Mouse (Mus musculus) embryonic facial prominence, embryonic 12.5 days (tissue): ENCODE data around the gene Prss12. TPM values are rescaled to one million over a fixed set of nuclear protein-coding genes. Genes with fewer than 3 reads are reported as not detected.

ENCODE experiments used
- ATAC-seq: fragments of 200-750 bp; cut with Nextera tagmentation; 2 replicates; pipeline ENCODE4 v1.8.0; 2017; ENCODE audit not compliant: insufficient number of reproducible peaks, insufficient read depth, low FRiP score, low TSS enrichment
- H3K27ac ChIP-seq: fragments of 300-500 bp; sonication (generic); 2 replicates; pipeline ENCODE4 v1.5.1; 2016; ENCODE audit warnings: mild to moderate bottlenecking
- H3K27me3 ChIP-seq: fragments of 300-500 bp; sonication (generic); 2 replicates; pipeline ENCODE4 v1.6.1; 2016; ENCODE audit warnings: mild to moderate bottlenecking, moderate library complexity
- H3K36me3 ChIP-seq: fragments of 300-500 bp; sonication (generic); 2 replicates; pipeline ENCODE4 v1.6.1; 2016; ENCODE audit warnings: mild to moderate bottlenecking
- H3K4me1 ChIP-seq: fragments of 300-500 bp; sonication (generic); 2 replicates; pipeline ENCODE4 v1.6.1; 2016
- H3K4me2 ChIP-seq: fragments of 300-500 bp; sonication (generic); replicated peaks from 2 replicates; pipeline ENCODE4 v1.6.1; 2016; ENCODE audit warnings: mild to moderate bottlenecking, moderate library complexity
- H3K4me3 ChIP-seq: fragments of 300-500 bp; sonication (generic); 2 replicates; pipeline ENCODE4 v1.5.1; 2016; ENCODE audit warnings: mild to moderate bottlenecking
- H3K9ac ChIP-seq: fragments of 300-500 bp; sonication (generic); 2 replicates; pipeline ENCODE4 v1.6.1; 2016; ENCODE audit warnings: mild to moderate bottlenecking, moderate library complexity
- H3K9me3 ChIP-seq: fragments of 300-500 bp; sonication (generic); 2 replicates; pipeline ENCODE4 v1.6.1; 2016; ENCODE audit warnings: mild to moderate bottlenecking, moderate library complexity
- WGBS: fragments of 180-500 bp; shearing (Covaris S2); methylation state at CpG from one replicate; pipeline ENCODE4 v1.1.7; 2016; 5-methylcytosine and 5-hydroxymethylcytosine counted together
- polyA plus RNA-seq: library from polyadenylated mRNA; unstranded; fragments of >200 nt; fragmentation: Nextera tagmentation; extraction: Ambion mirVana; gene quantifications from 2 replicates; pipeline ENCODE4 v1.2.1, GENCODE M21; 2016

Gene Prss12
- polyA plus RNA-seq, 1 experiment from 2014 or later = 27.4 TPM

DNA sequence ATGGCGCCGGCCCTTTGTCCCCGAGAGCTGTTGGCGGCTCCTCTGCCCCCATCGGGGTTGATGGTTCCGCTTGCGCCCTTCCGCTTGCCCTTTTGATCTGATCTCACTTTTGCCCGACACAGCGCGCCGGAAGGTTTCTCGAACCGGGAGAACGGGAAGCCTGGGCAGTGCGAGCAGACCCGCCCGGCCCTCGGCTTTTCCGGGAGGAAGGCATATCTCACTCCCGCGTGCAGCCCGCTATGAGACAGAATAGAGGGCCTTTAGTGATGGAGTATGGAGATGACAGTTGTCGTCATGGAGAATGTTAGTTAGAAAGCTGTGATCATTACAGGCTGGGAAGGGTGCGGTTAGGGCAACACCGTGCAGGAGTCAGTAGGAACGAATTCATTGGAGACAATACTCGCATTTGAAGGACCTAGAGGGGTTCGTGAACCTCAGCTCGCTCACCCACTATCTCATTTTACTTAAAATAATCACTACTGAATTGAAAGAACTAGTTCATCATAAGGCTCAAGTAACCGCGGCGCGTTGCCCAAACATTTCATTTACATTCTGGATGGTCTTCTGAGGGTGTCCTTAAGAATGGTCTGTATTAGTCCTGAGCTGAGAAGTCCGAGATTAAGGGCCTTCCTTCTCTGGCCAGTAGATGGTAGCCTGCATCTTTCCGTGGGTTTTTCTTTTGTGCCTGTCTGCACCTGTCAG, 62.1 kb downstream of the Prss12 start:
- 1% methylated on average over 36 of the region's 36 CpGs for WGBS
- Histone ChIP-seq H3K36me3 (peaks cover 7% of the 10 kb centered on the region; the same call in 1 of the 2 replicates), H3K4me2 (peak overlapping the region; percentile 62), H3K4me1 (peaks cover 11% of the 10 kb centered on the region), H3K9me3 (no peaks in the 10 kb centered on the region), H3K27ac (peak overlapping the region; percentile 99), H3K27me3 (no peaks in the 10 kb centered on the region), H3K9ac (peak overlapping the region; percentile 81), H3K4me3 (peak overlapping the region; percentile 77)
- ATAC-seq = peak; percentile 65

DNA sequence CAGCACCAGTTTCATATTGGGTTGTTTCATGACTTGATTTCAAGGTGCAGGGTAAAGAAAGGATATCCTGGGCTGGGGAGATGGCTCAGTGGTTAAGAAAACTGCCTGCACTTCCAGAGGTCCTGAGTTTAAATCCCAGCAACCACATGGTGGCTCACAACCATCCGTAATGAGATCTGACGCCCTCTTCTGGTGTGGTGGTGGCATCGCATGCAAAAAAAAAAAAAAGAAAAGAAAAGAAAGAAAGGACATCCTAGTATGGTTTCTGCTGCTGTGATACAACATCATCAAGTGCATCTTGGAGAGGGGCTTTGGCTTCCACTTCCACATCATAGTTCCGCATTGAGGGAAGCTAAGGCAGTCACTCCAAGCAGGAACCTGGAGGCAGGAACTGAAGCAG, 65.1 kb downstream of the Prss12 start:
- Histone ChIP-seq H3K9me3 (no peaks in the 10 kb centered on the region), H3K4me3 (no peak overlapping the region), H3K27me3 (no peaks in the 10 kb centered on the region), H3K27ac (no peak overlapping the region), H3K4me2 (no peak overlapping the region), H3K4me1 (peaks cover 10% of the 10 kb centered on the region), H3K9ac (no peak overlapping the region), H3K36me3 (no peaks in the 10 kb centered on the region)
- ATAC-seq = no peak
- 74% methylated on average over 4 of the region's 4 CpGs for WGBS

DNA sequence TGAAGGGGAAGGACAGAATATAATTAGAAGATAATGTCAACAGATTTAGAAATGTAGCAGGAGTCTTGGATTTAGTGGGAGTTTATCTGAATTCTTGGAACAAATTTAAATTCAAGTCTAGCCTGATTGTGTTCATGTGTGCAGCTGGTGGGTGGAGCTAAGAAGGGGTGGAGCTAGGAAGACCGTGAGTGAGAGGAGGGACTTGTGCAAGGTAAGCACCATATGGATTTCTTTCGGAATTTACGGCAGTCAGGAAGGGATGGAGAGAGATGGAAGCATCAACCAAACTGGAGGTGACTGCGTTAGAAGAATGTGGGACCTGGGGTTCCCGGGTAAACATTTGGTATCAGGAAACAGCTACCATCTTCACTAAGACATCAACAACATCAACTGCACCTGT, 68.2 kb downstream of the Prss12 start:
- H3K36me3 ChIP-seq = no peaks in the 10 kb centered on the region
- H3K27ac ChIP-seq = no peak overlapping the region
- no peak overlapping the region for H3K4me2 ChIP-seq
- WGBS = 46% methylated on average over 5 of the region's 5 CpGs
- no peak overlapping the region for H3K9ac ChIP-seq
- no peak overlapping the region for H3K4me3 ChIP-seq
- no peaks in the 10 kb centered on the region for H3K27me3 ChIP-seq
- no peaks in the 10 kb centered on the region for H3K9me3 ChIP-seq
- no peak for ATAC-seq
- peaks cover 2% of the 10 kb centered on the region; the same call in 1 of the 2 replicates for H3K4me1 ChIP-seq

DNA sequence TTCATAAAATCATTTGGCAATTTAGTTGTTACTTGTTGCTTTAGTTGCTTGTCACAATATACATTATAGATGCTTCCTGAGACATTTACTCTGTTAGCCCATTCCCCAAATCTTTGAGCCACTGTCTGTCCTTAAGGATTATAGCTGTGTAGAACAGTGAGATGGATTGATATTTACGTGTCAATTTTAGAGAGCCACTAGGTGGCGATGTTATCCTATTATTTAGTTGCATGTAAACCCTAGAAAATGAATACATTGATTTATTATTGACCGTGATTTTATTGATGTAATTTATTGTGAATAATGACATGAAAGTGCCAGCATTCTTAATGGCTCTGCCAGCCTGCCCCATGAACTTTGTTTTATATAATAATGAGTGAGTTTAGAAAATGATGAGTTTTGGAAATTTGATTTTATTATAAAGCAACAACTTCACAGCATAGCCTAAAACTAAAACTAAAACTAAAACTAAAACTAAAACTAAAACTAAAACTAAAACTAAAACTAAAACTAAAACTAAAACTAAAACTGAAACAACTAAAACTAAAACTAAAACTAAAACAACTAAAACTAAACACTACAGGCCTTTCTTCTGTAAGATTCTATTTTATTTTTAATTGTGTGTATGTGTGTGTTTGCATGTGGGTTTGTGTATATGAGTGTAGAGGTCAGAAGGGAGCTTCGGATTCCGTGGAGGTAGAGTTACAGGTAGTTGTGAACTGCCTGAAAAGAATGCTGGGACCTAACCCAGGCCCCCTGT, 69.1 kb downstream of the Prss12 start:
- 18% methylated on average over 5 of the region's 5 CpGs for WGBS
- Histone ChIP-seq H3K27ac (no peak overlapping the region), H3K9me3 (no peaks in the 10 kb centered on the region), H3K4me3 (no peak overlapping the region), H3K36me3 (no peaks in the 10 kb centered on the region), H3K9ac (no peak overlapping the region), H3K4me2 (no peak overlapping the region), H3K4me1 (no peaks in the 10 kb centered on the region), H3K27me3 (no peaks in the 10 kb centered on the region)
- no peak for ATAC-seq

DNA sequence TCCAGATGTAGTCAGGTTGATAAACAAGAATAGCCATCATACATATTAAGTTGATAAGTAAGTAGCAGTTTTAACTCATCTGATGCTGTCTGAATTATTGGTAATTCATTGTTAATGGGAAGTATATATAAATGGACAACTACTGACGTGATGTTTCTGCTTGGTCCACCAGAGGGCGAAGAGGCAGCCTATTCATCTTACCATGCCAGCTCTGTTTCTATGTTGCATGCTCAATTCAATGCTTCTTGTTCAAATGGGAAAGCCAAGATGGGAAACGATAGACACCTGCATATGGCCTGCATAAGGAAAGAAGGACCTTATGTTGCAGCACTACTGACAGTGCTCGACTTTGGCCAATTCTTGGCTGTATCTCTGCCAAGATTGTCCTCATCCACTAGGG, 70.1 kb downstream of the Prss12 start:
- ATAC-seq = no peak
- Histone ChIP-seq H3K27ac (no peak overlapping the region), H3K27me3 (no peaks in the 10 kb centered on the region), H3K36me3 (no peaks in the 10 kb centered on the region), H3K4me1 (no peaks in the 10 kb centered on the region), H3K9ac (no peak overlapping the region), H3K9me3 (no peaks in the 10 kb centered on the region), H3K4me2 (no peak overlapping the region), H3K4me3 (no peak overlapping the region)
- WGBS = 30% methylated on average over 4 of the region's 4 CpGs

DNA sequence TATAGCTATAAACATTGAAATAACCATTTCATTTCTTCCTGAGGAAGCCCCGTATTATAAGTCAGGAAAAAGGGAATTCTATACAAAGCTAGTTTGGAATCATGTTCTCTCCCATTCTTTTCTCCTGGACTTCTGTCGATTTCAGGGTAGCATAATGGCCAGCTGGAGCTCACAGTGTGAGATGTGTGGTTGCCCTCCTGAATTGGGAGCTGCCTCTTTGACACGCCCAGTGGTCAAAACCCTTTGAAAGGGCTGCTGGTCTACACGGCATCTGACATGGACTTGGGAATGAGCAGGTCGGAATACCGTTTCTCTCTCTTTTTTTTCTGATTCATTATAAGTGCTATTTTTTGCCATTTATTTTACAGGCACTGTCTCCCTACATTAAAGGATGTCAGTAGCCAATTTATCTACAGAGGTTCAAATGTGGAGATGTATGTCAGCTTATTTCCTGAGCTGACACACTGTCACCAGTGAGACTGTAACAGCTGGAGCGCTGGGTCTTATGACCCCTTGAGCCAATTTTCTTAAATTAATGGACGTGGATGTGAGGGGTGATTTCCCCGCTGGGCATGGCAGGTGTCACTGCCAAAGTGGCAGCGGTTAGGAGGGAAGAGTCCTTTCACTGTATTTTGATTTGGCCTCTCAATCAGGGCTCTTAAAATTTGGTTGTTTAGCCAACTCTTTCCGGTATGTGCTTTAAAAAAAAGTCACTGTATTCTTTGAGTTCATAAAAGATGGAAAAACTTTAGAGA, 79.8 kb downstream of the Prss12 start:
- no peak for ATAC-seq
- 72% methylated on average over 11 of the region's 11 CpGs for WGBS

DNA sequence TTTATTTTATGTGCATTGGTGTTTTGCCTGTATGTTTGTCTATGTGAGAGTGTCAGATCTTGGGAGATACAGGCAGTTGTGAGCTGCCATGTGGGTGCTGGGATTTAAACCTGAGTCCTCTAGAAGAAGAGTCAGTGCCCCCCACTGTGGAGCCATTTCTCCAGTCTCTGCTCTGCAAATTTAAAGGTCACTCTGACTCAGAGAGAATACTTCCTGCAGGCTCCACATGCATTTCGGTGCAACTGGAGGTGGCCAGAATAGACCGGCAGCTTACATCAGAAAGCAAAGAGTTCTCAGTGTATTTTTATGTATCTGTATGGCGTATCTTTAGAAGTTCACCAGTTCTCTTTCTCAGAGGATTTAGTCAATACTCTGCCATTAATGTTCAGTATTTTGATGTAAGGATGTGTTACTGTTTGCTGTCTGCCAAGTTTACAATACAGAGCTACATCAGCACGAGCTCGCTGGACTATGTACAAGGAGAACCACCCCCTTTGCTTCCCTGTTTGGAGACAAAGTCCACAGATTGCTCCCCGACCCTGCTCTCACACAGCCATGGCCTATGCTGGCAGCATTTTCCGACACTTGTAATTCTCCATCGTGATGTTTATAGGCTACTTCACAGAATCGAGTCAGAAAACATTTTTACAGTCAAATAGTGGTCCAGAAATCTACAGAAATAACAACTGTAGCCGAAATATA, 81.2 kb downstream of the Prss12 start:
- ATAC-seq = no peak
- no peaks in the 10 kb centered on the region for H3K9me3 ChIP-seq
- no peaks in the 10 kb centered on the region for H3K4me1 ChIP-seq
- no peak overlapping the region for H3K4me3 ChIP-seq
- H3K27ac ChIP-seq = no peak overlapping the region
- no peaks in the 10 kb centered on the region for H3K36me3 ChIP-seq
- H3K4me2 ChIP-seq = no peak overlapping the region
- no peaks in the 10 kb centered on the region for H3K27me3 ChIP-seq
- no peak overlapping the region for H3K9ac ChIP-seq
- 83% methylated on average over 10 of the region's 10 CpGs for WGBS

More for the DNA sequence above, 79.8 kb downstream of the Prss12 start:
- Histone ChIP-seq H3K9ac (no peak overlapping the region), H3K4me1 (no peaks in the 10 kb centered on the region), H3K36me3 (no peaks in the 10 kb centered on the region), H3K4me3 (no peak overlapping the region), H3K9me3 (no peaks in the 10 kb centered on the region), H3K4me2 (no peak overlapping the region), H3K27me3 (no peaks in the 10 kb centered on the region), H3K27ac (no peak overlapping the region)

DNA sequence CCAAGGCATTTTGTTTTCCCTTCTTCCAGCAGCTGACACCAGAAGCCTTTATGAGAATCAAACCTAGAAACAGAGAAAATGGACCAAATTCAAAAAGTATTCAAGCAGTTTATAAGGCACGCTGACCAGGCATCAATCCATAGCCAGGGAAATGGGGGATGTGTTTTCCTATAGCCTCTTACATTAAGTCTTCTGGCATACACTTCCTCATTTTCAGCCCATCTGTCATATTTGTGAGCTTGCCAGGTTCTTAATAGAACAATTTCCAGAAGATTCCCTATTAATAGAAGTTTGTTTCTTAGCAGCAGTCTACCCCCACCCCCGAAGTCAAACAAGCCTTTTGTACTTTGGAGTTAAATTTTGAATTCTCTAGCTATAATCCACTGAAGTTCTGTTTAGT, 84.4 kb downstream of the Prss12 start:
- no peaks in the 10 kb centered on the region for H3K27me3 ChIP-seq
- H3K4me3 ChIP-seq = no peak overlapping the region
- H3K4me2 ChIP-seq = no peak overlapping the region
- H3K4me1 ChIP-seq = no peaks in the 10 kb centered on the region
- H3K36me3 ChIP-seq = no peaks in the 10 kb centered on the region
- H3K9ac ChIP-seq = no peak overlapping the region
- ATAC-seq = no peak
- 79% methylated on average over 2 of the region's 2 CpGs for WGBS
- no peaks in the 10 kb centered on the region for H3K9me3 ChIP-seq
- no peak overlapping the region for H3K27ac ChIP-seq

DNA sequence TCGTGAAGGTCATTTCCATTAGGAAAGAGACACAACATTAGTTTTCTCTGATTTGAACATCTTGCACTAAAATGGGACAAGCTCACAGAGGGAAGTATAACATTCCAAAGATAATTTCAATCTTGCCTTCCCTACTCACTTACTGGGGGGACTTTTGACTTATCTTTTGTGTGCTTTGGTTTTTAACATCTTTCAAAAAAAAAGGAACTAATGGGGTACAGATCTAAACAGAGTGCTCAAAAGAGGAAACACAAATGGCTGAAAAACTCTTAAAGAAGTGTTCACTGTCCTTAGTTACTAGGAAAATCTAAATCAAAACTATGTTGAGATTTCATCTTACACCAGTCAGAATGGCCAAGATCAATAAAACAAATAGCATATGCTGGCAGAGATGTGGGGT, 90.6 kb downstream of the Prss12 start:
- WGBS = 92% methylated on average over 1 of the region's 1 CpGs
- H3K4me2 ChIP-seq = no peak overlapping the region

DNA sequence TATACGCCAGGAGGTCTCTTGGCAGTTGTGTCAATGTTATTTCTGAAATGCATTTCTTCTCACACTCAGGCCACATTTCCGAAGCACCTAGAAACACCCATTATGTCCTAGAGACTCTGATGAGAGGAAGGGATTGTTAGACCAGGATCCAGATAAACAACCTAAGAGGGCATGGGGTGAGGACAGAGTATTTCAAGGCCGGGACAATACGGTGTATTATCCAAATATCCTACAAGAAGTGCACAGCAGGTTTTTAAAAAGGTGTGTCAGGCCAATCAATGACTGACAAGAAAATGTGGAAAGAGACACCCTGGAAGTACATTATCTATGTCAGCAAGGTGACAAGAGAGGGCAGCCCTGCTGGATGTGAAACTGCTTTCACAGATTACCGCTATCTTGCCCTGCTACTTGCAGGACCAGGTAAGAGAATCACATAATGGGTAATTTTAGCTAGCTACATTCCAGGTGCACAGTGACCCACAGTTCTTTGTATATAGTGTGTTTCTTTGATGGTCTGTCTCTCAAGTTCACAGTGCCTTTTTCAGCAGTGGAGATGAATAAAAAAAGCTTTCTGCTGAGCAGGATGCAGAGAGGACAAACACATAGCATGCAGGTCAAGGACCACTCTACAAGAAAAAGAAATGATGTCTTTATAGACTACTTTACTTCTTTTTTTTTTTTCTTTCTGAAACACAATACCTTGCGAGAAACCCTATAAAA, 97.0 kb downstream of the Prss12 start:
- H3K9me3 ChIP-seq = no peaks in the 10 kb centered on the region
- 78% methylated on average over 6 of the region's 6 CpGs for WGBS
- H3K4me3 ChIP-seq = no peak overlapping the region
- no peaks in the 10 kb centered on the region for H3K36me3 ChIP-seq
- no peak overlapping the region for H3K9ac ChIP-seq
- H3K27me3 ChIP-seq = no peaks in the 10 kb centered on the region
- H3K27ac ChIP-seq = no peak overlapping the region
- H3K4me2 ChIP-seq = no peak overlapping the region
- no peaks in the 10 kb centered on the region for H3K4me1 ChIP-seq
- ATAC-seq = no peak

More for the DNA sequence above, 90.6 kb downstream of the Prss12 start:
- no peaks in the 10 kb centered on the region for H3K36me3 ChIP-seq
- no peak overlapping the region for H3K9ac ChIP-seq
- H3K27ac ChIP-seq = no peak overlapping the region
- H3K4me1 ChIP-seq = no peaks in the 10 kb centered on the region
- no peaks in the 10 kb centered on the region for H3K9me3 ChIP-seq
- no peaks in the 10 kb centered on the region for H3K27me3 ChIP-seq
- no peak for ATAC-seq
- H3K4me3 ChIP-seq = no peak overlapping the region

DNA sequence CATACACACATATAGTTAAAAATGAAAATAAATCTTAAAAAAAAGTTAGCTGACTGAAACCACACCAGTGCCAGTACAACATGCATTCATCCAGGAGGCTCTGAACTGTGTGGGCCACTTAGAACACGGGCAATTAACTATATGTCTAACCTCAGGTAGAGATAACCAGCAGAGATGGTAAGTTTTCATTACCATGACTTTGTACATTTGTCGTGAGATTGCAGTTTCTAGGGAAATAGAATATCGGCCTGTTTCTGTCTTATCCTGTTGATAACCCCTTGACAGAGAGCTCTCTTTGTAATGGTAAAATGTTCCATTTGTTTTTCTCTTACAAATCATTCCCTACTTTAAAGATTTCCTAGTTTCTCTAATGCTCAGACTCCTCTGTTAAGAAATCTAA, 103.8 kb downstream of the Prss12 start:
- 85% methylated on average over 3 of the region's 3 CpGs for WGBS
- no peaks in the 10 kb centered on the region for H3K9me3 ChIP-seq
- ATAC-seq = no peak

More for the DNA sequence above, 103.8 kb downstream of the Prss12 start:
- Histone ChIP-seq H3K4me2 (no peak overlapping the region), H3K4me3 (no peak overlapping the region), H3K9ac (no peak overlapping the region), H3K27me3 (no peaks in the 10 kb centered on the region), H3K36me3 (no peaks in the 10 kb centered on the region), H3K27ac (no peak overlapping the region), H3K4me1 (no peaks in the 10 kb centered on the region)
